In genomic region chr7:68908401-68908834, GRCm38 (mm10) we compare ENCODE assay signal across 17 mouse cellular contexts.
DNase-seq lines count a peak whose midpoint lies in the region; ATAC-seq lines count a peak whose summit lies in the region.
"Had no signal": no experiment of that assay in that cellular context is flagged by ENCODE, and none has a peak within 500 bp of the region (broad histone marks: within the 10 kb centered on the region; RNA-seq: fewer than 3 reads in every experiment).

No protein-coding gene starts in this region.

- peak; percentile 71 for ATAC-seq in forebrain, embryonic 13.5 days
- peak; percentile 84 for ATAC-seq in hindbrain, embryonic 16.5 days
- peak; percentile 49 for ATAC-seq in neural tube, embryonic 14.5 days (ENCODE audit: low read depth)

- no peaks in the 10 kb centered on the region for H3K9me3 ChIP-seq in forebrain, embryonic 13.5 days (replicated peaks)
- no peaks in the 10 kb centered on the region for H3K9me3 ChIP-seq in hindbrain, embryonic 16.5 days (ENCODE audit: control insufficient read depth, low read length)
- H3K9me3 ChIP-seq in neural tube, embryonic 14.5 days (ENCODE audit: control insufficient read depth, low read length): no peaks in the 10 kb centered on the region
- H3K9me3 ChIP-seq: embryonic facial prominence, embryonic 15.5 days; limb, embryonic 13.5 days had no signal

- peak overlapping the region; percentile 75; the same call in 1 of the 2 replicates for H3K27ac ChIP-seq in forebrain, embryonic 13.5 days
- H3K27ac ChIP-seq in hindbrain, embryonic 16.5 days (ENCODE audit: low read depth, low read length): no peak overlapping the region
- peak overlapping the region; percentile 11; the same call in 1 of the 2 replicates for H3K27ac ChIP-seq in neural tube, embryonic 14.5 days (ENCODE audit: low read depth, low read length)
- H3K27ac ChIP-seq: embryonic facial prominence, embryonic 15.5 days; gastrocnemius, adult 2 months; limb, embryonic 13.5 days had no signal

- no peak overlapping the region for H3K9ac ChIP-seq in forebrain, embryonic 13.5 days
- no peak overlapping the region for H3K9ac ChIP-seq in hindbrain, embryonic 16.5 days (ENCODE audit: low read depth, low read length)
- H3K9ac ChIP-seq in neural tube, embryonic 14.5 days (replicated peaks; ENCODE audit: low read depth, low read length): no peak overlapping the region
- H3K9ac ChIP-seq: embryonic facial prominence, embryonic 15.5 days; limb, embryonic 13.5 days had no signal

- H3K4me3 ChIP-seq in forebrain, embryonic 13.5 days: no peak overlapping the region
- no peak overlapping the region for H3K4me3 ChIP-seq in hindbrain, embryonic 16.5 days (ENCODE audit: low read length)
- no peak overlapping the region for H3K4me3 ChIP-seq in neural tube, embryonic 14.5 days (ENCODE audit: low read depth, low read length)
- H3K4me3 ChIP-seq: embryonic facial prominence, embryonic 15.5 days; gastrocnemius, adult 2 months; limb, embryonic 13.5 days; megakaryocyte, embryonic 14.5 days had no signal

- intact Hi-C loops in left cerebral cortex, postnatal 14 days (cut with DNase I): loop anchor here (1.0 kb wide), 1 partner anchor 56 kb away; no protein-coding TSS in a partner anchor
- intact Hi-C loops in left cerebral cortex, postnatal 10 days (cut with DNase I): no loop called here

- 33% methylated on average over 1 of the region's 1 CpGs for whole genome bisulfite sequencing in forebrain, embryonic 13.5 days
- WGBS in hindbrain, embryonic 16.5 days: 38% methylated on average over 1 of the region's 1 CpGs
- 19% methylated on average over 1 of the region's 1 CpGs for WGBS in neural tube, embryonic 14.5 days

- peaks cover 20% of the 10 kb centered on the region for H3K4me1 ChIP-seq in forebrain, embryonic 13.5 days
- H3K4me1 ChIP-seq in hindbrain, embryonic 16.5 days (ENCODE audit: control insufficient read depth, insufficient read depth, low read depth, low read length): no peaks in the 10 kb centered on the region
- no peaks in the 10 kb centered on the region for H3K4me1 ChIP-seq in neural tube, embryonic 14.5 days (ENCODE audit: control insufficient read depth, insufficient read depth, low read length)
- H3K4me1 ChIP-seq: embryonic facial prominence, embryonic 15.5 days; limb, embryonic 13.5 days; megakaryocyte, embryonic 14.5 days had no signal

- H3K36me3 ChIP-seq in forebrain, embryonic 13.5 days (ENCODE audit: poor library complexity, severe bottlenecking): no peaks in the 10 kb centered on the region
- H3K36me3 ChIP-seq in hindbrain, embryonic 16.5 days (ENCODE audit: control insufficient read depth, insufficient read depth, low read length): no peaks in the 10 kb centered on the region
- H3K36me3 ChIP-seq in neural tube, embryonic 14.5 days (ENCODE audit: control insufficient read depth, insufficient read depth, low read length): no peaks in the 10 kb centered on the region
- H3K36me3 ChIP-seq: embryonic facial prominence, embryonic 15.5 days; limb, embryonic 13.5 days had no signal

- no peaks in the 10 kb centered on the region for H3K27me3 ChIP-seq in forebrain, embryonic 13.5 days
- H3K27me3 ChIP-seq in hindbrain, embryonic 16.5 days (replicated peaks; ENCODE audit: control insufficient read depth, insufficient read depth, low read length): no peaks in the 10 kb centered on the region
- H3K27me3 ChIP-seq in neural tube, embryonic 14.5 days (ENCODE audit: control insufficient read depth, insufficient read depth, low read length): no peaks in the 10 kb centered on the region
- H3K27me3 ChIP-seq: embryonic facial prominence, embryonic 15.5 days; limb, embryonic 13.5 days; megakaryocyte, embryonic 14.5 days had no signal

- DNase-seq in left cerebral cortex, postnatal 14 days (ENCODE audit: low spot score in 2 of 2): peak; percentile 20 to 58
- DNase-seq in left cerebral cortex, postnatal 10 days (ENCODE audit: extremely low spot score in 1 of 2, low spot score in 2 of 2): no peak
- DNase-seq in lung, postnatal 14 days: no peak
- DNase-seq in urinary bladder, postnatal 10 days (ENCODE audit: low spot score): no peak
- no peak for DNase-seq in urinary bladder, postnatal 36 days (ENCODE audit: low spot score in 2 of 2)
- DNase-seq: adrenal gland, adult 8-10 months; gastrocnemius, adult 2 months; kidney, postnatal 36 days; lung, adult 2 months; thymus, postnatal 25 days had no signal

- H3K4me2 ChIP-seq in forebrain, embryonic 13.5 days: no peak overlapping the region
- no peak overlapping the region for H3K4me2 ChIP-seq in hindbrain, embryonic 16.5 days (ENCODE audit: low read length)
- no peak overlapping the region for H3K4me2 ChIP-seq in neural tube, embryonic 14.5 days (ENCODE audit: low read depth, low read length)
- H3K4me2 ChIP-seq: embryonic facial prominence, embryonic 15.5 days; heart, embryonic 11.5 days; limb, embryonic 13.5 days had no signal

Comparison
In these comparisons a context has a peak if more than half of its experiments do, and no peak if none do; other contexts are left out.
1. DNase-seq: peak in left cerebral cortex, postnatal 14 days (2 of 2); none in left cerebral cortex, postnatal 10 days (0 of 2), lung, postnatal 14 days (single experiment), urinary bladder, postnatal 10 days (single experiment) and urinary bladder, postnatal 36 days (0 of 2).
2. Peak in every context shown above with its lines, with median percentiles within 50 percentile points of each other: ATAC-seq.